Mouse (Mus musculus) heart, postnatal 0 days (tissue): ENCODE measurements around the gene Igsf8.

ENCODE experiments used
- CTCF ChIP-seq: IDR thresholded peaks from 2 replicates; pipeline ENCODE4 v1.5.1; 2016; ENCODE audit warnings: antibody characterized with exemption, control low read depth, low read depth
- EP300 ChIP-seq: IDR thresholded peaks from 2 replicates; pipeline ENCODE4 v1.6.1; 2016; ENCODE audit warnings: antibody characterized with exemption, low read depth

DNA sequence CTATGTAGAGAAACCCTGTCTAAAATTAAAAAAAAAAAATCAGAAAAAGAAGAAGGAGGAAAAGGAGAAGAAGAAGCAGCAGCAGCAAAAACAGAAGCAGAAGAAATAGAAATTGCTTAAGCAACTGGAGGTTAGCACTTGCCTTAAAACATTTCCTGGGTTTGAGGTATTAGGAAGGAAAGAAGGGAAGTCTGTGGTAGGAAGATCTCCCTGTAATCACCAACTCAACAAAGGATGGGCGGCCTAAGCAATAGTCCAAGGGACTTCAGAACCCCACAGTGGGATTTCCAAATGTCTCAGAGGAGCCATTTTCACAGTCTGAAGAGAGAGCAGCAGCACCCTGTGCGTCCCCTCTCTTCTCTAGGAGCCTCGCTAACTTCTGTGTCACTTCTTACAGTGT is 91.0 kb downstream of the Igsf8 start:
- no peak for TF ChIP-seq EP300
- TF ChIP-seq CTCF = no peak
